Mouse (Mus musculus) adrenal gland, adult 2 months (tissue): Measurements from ENCODE around the gene Bcl2l10. TPM values are rescaled to one million over a fixed set of nuclear protein-coding genes. Genes with fewer than 3 reads are reported as not detected.

Source experiments
- DNase-seq: peaks from one replicate; pipeline ENCODE4 v3.0.0; 2021
- long read RNA-seq: library from polyadenylated mRNA; stranded (forward); transcript quantifications from one replicate; pipeline ENCODE4 v2.0.0, GENCODE M21; 2021
- polyA plus RNA-seq: library from polyadenylated mRNA; depleted of rRNA; stranded (reverse); fragments of >200 nt; gene quantifications from 2 replicates; pipeline ENCODE4 v1.2.3, GENCODE M21; 2012; rRNA removed
- total RNA-seq, 2 experiments: library from RNA; stranded (reverse); gene quantifications; 2 replicates each; pipeline ENCODE4 v1.2.3; 2021

The Bcl2l10 gene
- total RNA-seq (under 1 TPM; 0.23 to 0.24 TPM), polyA plus RNA-seq (0.13 and 0.20 TPM in 2 replicates)
- long read RNA-seq = 0 reads

GRCm38 (mm10) chr9:75347458-75347857, at the start of gene Bcl2l10:
Gene Bcl2l10, plus strand, starts transcription at chr9:75347758.
- no peak for DNase-seq

- no peak for DNase-seq
Observed at GRCm38 (mm10) chr9:75299342-75299741, 48.2 kb upstream of the Bcl2l10 start.

DNA sequence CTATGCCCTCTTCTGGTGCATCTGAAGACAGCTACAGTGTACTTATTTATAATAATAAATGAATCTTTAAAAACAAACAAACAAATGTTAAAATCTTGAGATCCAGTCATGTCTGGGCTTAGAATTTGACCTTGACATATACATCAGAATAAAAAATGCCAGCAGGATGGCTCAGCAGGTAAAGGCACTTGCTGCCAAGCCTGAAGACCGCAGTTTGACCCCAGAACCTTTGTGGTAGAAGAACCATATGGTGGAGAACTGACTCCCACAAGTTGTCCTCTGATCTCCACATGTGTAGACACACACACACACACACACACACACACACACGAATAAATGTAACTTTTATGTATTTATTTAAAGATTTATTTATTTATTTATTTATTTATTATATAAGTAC, 44.5 kb upstream of the Bcl2l10 start:
- DNase-seq = no peak

- no peak for DNase-seq
Observed at GRCm38 (mm10) chr9:75303701-75304261, 43.8 kb upstream of the Bcl2l10 start.

DNA sequence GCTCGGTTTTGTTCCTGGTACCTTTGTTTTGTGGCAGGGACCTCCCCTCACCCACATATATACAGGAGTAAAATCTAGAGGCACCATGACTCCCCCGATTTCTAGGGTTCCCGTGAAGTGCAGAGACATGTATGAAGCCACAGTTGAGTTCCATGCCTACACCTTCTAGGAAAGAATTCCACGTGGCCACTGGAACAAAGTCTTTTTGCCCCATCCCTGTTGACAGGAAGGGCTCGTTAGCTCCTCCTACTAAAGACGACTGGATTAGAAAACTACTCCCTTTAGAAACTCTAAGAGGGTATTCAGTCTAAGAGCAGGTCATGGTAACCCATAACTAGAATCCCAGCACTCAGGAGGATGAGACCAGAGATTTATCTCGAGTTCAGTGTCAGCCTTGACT, 43.3 kb upstream of the Bcl2l10 start:
- no peak for DNase-seq

DNA sequence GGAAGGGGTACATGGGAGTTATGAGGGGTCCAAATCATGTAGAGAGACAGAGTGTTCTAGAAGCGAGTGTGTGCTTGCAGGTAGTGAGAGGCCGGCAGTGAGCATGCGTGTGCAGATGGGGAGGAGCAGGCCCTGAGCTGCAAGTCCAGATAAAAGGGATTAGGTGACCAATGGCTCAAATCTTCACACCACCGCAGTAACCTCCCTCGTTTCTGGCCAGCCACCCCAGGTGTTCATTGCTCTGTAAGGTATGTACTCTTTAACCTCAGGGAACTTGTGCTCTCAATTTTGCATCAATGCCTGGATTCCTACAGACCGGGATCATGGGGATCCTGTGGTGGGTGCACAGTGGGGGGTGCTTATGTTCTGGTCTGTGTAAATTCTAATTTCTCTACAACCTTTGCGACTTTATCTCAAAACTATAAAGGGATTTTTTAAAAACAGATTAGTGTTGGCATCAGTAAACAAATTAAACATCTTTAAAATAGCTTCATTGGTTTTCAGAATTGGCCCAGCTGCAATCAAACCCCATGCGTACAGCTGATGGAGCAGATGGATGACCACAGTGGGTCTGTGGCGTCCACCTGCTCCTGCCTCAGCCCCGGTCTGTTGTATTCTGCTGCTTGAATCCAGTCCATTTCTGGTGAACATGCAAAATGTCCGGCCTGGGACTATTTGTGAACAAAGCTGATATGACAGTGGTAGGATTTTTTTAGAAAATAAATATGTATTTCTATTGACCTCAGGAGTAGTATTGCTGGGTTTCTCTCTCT, 41.2 kb upstream of the Bcl2l10 start, which contains the start of gene Gnb5:
Gnb5 (plus strand) TSS at position 163 of the 773 bp plus-strand sequence.
- DNase-seq = no peak

DNA sequence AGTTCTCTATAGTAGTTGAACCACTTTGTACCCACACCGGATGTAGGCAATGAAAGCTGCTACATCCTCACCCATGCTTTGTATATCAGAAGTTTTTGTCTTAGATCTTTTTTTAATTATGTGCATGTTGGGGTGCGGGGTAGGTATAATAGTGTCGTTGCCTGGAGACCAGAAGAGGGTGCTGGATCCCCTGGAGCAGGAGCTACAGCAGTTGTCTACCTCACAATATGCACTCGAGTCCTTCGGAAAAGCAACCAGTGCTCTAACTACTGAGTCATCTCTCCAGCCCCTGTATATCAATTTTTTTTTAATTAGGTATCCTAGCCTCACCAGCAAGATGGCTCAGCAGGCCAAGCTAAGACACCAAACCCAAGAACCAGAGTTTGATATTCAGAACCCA, 40.5 kb upstream of the Bcl2l10 start:
- DNase-seq = no peak

DNA sequence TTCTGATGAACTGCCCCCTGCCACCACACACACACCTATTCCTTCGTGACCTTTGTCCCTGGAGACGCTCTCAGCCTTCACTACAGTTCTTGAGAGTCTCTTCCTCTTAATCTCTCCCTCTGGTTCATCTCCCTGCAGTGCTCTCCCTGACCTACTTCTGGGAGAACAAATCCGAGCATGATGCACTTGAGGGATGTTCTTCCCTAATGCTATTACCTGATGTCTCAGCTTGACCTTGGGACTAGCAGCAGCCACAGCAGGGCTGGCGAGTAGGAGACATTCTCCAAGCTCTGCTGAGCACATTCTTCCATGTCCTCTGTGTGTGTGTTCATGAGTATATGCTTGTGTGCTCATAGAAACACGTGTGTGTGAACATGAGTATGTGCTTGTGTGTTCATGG, 38.9 kb upstream of the Bcl2l10 start:
- no peak for DNase-seq

- peak; percentile 61 for DNase-seq
Observed at GRCm38 (mm10) chr9:75312008-75312407, 35.5 kb upstream of the Bcl2l10 start.

DNA sequence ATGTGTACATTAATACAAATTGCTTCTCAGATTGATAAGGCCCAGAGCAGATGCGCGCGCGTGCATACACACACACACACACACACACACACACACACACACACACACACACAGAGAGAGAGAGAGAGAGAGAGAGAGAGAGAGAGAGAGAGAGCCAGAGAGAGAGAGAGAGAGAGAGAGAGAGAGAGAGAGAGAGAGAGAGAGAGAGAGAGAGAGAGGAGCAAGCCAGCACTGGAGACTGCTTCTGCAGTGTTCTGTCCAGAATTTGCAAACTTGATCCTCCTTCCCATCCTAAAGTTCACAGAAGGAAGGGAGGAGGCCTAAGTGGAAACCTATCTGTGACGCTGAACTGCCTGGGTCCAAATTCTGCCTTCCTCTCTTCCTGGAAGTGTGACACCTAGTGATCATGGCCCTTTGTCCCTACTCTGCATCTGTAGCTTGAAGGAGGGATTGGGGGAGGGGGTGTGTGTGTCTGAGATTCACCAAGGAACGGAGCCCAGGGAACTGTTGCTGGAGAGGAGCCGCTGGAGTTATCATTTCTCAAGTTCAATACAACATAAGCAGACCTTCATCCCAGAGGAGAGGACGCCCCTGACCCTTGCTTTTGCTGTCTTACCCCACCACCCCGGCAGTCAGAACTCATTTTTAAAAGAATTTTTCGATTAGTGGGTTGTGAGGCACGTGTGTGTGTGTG, 34.3 kb upstream of the Bcl2l10 start:
- no peak for DNase-seq

DNA sequence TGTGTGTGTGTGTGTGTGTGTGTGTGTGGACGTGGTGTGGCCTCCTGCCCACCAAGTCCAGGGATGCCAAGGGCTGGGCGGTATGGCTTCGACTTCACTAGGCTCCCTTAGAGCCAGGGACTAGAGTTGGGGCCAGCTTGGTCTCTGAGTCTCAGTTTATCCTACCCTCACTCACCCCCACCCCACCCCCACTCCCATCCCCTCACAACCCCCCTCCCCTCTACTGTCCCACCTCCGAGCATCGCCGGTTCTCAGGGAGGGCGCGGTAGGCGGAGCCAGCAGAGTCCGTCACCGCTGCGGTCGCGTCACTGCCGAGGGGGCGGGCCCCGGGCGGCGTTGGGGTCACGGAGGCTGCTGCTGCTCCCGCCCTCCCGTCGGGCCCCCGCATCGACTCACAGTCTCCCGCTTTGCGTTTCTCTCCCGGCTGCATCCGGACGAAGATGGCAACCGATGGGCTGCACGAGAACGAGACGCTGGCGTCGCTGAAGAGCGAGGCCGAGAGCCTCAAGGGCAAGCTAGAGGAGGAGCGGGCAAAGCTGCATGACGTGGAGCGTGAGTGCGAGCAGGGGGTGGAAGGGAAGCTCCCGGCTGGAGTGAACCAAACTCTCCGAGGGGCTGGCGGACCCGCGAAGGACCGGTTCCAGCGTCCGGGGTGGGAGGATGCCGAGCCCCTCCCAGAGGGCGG, 33.6 kb upstream of the Bcl2l10 start:
- DNase-seq = peak; percentile 92

DNA sequence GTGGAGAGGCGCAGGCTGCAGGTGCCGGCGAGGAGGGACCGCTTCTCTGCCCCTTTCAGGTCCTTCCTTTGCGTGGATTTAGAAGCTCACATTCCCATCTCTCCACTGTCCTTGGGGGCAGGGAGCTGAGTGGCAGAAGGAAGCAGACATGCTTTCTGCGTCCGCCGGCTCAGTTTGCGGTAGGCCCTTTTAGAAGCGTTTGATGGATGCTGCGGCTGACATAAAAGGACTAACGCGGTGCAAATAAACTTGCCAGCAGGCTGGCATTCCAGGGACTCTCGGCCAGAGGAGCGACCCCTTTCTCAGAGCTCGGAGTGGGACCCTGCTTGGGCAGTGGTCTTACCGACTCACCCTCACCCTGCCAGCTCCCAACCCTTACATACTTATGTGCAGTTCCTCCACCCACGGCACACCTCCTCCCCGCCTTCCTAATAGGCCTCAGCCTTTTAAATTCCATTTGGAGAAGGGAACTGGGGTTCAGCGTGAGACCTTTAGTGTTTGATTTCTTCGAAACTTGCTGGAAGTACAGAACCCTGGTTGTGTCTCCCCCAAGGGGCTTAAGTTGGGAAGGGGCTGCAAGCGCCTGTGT, 32.9 kb upstream of the Bcl2l10 start:
- no peak for DNase-seq

DNA sequence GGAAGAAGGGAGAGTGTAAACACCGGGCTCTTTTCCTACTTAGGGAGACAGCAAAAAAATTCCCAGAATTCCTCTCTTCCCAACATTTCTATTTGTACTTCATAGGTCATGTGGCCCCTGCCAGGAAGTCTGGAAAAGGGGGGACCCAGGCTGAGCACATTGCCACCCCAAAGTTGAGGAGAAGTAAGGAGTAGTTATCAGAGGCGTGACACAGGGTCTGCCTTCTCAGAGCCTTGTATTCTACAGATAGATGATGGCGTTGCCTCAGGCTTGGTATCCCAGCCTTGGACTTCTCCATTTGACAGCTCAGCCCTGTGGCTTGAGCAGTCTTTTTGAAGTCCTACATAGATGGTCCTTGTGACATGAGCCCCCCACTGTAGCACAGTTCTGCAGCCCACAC, 32.3 kb upstream of the Bcl2l10 start:
- DNase-seq = no peak

GRCm38 (mm10) chr9:75316771-75317170, 30.8 kb upstream of the Bcl2l10 start:
- DNase-seq = peak; percentile 64

DNA sequence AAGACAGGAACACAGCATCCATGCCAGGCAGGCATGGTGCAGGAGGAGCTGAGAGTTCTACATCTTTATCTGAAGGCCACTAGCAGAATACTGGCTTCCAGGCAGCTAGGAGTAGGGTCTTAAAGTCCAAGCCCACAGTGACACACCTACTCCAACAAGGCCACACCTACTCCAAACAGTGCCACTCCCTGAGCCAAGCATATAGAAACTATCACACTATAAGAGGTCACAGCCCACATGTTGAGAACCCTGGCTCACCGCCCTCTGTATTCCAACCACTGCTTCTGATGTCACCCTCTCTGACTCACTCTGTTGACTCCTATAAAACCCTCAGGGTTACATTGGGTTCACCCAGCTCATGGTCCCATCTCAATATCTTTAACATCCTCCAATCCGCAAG, 29.4 kb upstream of the Bcl2l10 start:
- peak; percentile 76 for DNase-seq

DNA sequence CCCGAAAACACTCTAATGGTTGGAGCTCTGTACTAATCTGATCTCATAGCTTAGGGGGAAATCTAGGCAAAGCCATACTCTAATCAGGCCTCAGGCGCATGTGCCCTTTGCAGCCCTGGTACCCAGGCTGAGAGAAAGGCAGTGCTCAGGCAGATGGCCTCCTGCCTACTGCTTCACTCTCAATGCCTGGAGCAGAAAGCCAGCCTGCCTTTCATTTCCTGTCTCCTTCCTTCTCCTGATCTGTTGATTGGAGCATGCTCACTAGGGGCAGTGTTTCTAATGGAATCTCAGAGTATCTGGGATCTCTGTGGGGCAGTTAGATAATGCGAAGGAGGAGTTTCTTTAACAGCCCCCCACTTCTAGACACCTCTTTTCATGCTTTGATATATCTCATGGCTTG, 28.2 kb upstream of the Bcl2l10 start:
- DNase-seq = peak; percentile 21

- no peak for DNase-seq
Observed at GRCm38 (mm10) chr9:75322099-75322885, 25.3 kb upstream of the Bcl2l10 start.

DNA sequence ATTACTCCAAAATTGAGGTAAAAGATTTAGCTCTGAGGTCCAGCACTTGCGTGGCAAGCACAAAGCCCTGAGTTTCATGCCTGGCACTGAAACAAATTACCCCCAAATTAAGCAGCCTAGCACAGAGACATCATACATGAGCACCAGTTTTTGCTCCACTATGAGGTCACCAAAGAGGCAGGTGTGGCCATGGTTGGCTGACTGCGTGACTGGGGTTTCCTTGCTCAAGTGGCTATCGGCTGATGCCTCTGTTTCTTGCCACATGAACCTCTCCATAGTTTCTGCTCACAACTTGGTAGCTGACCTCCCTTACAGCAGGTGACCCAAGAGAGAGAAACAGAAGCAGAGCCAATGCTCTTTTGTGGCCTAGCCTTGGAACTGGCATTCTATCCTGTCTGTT, 19.5 kb upstream of the Bcl2l10 start:
- DNase-seq = no peak

DNA sequence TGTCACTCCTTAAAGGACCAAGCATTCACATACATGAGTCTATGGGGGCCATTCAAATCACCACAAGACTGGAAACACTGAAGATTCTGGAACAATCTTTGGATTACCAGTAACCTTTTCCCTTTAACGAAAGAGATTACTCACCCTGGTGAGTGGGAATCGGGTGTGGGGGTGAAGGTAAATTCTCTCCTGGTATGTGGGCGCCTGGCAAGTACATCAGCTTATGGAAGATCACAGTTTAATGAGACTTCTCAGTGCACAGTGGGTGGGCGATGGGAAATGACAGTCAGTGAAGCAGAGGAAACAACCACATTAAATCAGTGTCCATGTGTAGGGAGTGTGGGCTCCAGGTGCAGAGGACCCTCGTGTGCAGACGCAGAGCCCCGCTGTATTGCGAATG, 16.7 kb upstream of the Bcl2l10 start:
- no peak for DNase-seq

- DNase-seq = no peak
Observed at GRCm38 (mm10) chr9:75334440-75334839, 13.1 kb upstream of the Bcl2l10 start.

DNA sequence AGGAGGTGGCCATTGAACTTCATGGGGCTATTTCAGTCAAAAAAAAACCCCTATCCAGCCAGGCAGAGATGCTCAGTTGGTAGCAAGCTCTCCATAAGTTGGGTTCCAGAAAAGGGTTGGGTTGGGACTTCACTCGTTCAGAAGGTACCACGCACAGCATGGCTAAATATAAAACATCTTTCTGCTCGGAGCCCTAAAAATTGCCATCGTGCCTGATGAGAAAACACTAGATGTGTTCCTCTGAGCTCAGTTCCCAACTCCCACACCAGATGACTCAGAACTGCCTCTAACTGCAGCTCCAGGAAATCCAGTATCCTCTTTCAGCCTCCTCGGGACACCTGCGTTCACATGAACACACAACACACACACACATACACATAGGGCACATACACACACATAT, 9.5 kb upstream of the Bcl2l10 start:
- DNase-seq = no peak
